15 mouse cellular contexts compared by ENCODE assay signal in genomic region chr4:82684088-82684715, GRCm38 (mm10). TPM values are rescaled to one million over a fixed set of nuclear protein-coding genes. Genes with fewer than 3 reads are reported as not detected.
A peak's percentile ranks its signal among the peaks of the same experiment; 100 is the strongest.
DNase-seq lines count a peak whose midpoint lies in the region; ATAC-seq and TF ChIP-seq lines count a peak whose summit lies in the region.
"Had no signal": no experiment of that assay in that cellular context is flagged by ENCODE, and none has a peak within 500 bp of the region (broad histone marks: within the 10 kb centered on the region; RNA-seq: fewer than 3 reads in every experiment).

No protein-coding gene starts in this region.

- TF ChIP-seq CTCF in layer of hippocampus, adult 2 months (conservative IDR thresholded peaks at IDR 0.05), result no peak

- H3K36me3 ChIP-seq in forebrain, embryonic 13.5 days (ENCODE audit: poor library complexity, severe bottlenecking), result no peaks in the 10 kb centered on the region
- H3K36me3 ChIP-seq in forebrain, embryonic 10.5 days (replicated peaks), result no peaks in the 10 kb centered on the region
- H3K36me3 ChIP-seq: embryonic facial prominence, embryonic 12.5 days; limb, embryonic 12.5 days had no signal

- no peak overlapping the region for H3K4me2 ChIP-seq in forebrain, embryonic 13.5 days
- H3K4me2 ChIP-seq: embryonic facial prominence, embryonic 12.5 days; limb, embryonic 12.5 days had no signal

- peak; percentile 27; the same call in 1 of the 2 replicates for ATAC-seq in forebrain, embryonic 13.5 days
- ATAC-seq: liver, postnatal 0 days had no signal

- 64% methylated on average over 12 of the region's 12 CpGs for WGBS in forebrain, embryonic 13.5 days
- 86% methylated on average over 12 of the region's 12 CpGs for WGBS in forebrain, embryonic 10.5 days

- no peak overlapping the region for H3K4me3 ChIP-seq in forebrain, embryonic 13.5 days
- no peak overlapping the region for H3K4me3 ChIP-seq in forebrain, embryonic 10.5 days
- peak overlapping the region; percentile 29; the same call in 1 of the 2 replicates for H3K4me3 ChIP-seq in layer of hippocampus, adult 2 months
- H3K4me3 ChIP-seq: embryonic facial prominence, embryonic 12.5 days; limb, embryonic 12.5 days had no signal

- H3K27ac ChIP-seq in forebrain, embryonic 13.5 days, result no peak overlapping the region
- H3K27ac ChIP-seq in forebrain, embryonic 10.5 days, result no peak overlapping the region
- H3K27ac ChIP-seq in layer of hippocampus, adult 2 months, result no peak overlapping the region
- H3K27ac ChIP-seq: embryonic facial prominence, embryonic 12.5 days; limb, embryonic 12.5 days had no signal

- H3K9ac ChIP-seq in forebrain, embryonic 13.5 days, result no peak overlapping the region
- H3K9ac ChIP-seq: embryonic facial prominence, embryonic 12.5 days; limb, embryonic 12.5 days; liver, postnatal 0 days had no signal

- H3K9me3 ChIP-seq in forebrain, embryonic 13.5 days (replicated peaks), result no peaks in the 10 kb centered on the region
- H3K9me3 ChIP-seq in forebrain, embryonic 10.5 days, result no peaks in the 10 kb centered on the region
- H3K9me3 ChIP-seq: embryonic facial prominence, embryonic 12.5 days; limb, embryonic 12.5 days had no signal

- DNase-seq in forebrain, embryonic 10.5 days (ENCODE audit: extremely low spot score, low spot score), result no peak
- peak in 1 of 2 experiments; percentile 37 for DNase-seq in layer of hippocampus, adult 2 months (ENCODE audit: low spot score in 2 of 2)
- no peak for DNase-seq in layer of hippocampus, adult 9-10 months (ENCODE audit: low spot score)
- DNase-seq in right cerebral cortex, adult 2 months (ENCODE audit: low spot score in 2 of 2), result peak; percentile 57 to 64
- no peak for DNase-seq in right cerebral cortex, postnatal 4 days
- no peak for DNase-seq in B cell, adult 2 months
- DNase-seq in ovary, postnatal 10 days (ENCODE audit: low spot score), result no peak
- DNase-seq: adrenal gland, postnatal 36 days; heart, postnatal 4 days; kidney, adult 18-20 months; liver, postnatal 0 days; thymus, adult 2 months had no signal

- peaks cover 8% of the 10 kb centered on the region; the same call in 1 of the 2 replicates for H3K4me1 ChIP-seq in forebrain, embryonic 13.5 days
- 0 out of 2 replicates have a peak, but pooled peaks cover 3% of the 10 kb centered on the region for H3K4me1 ChIP-seq in forebrain, embryonic 10.5 days
- H3K4me1 ChIP-seq: embryonic facial prominence, embryonic 12.5 days had no signal

- H3K27me3 ChIP-seq in forebrain, embryonic 13.5 days, result no peaks in the 10 kb centered on the region
- no peaks in the 10 kb centered on the region for H3K27me3 ChIP-seq in forebrain, embryonic 10.5 days (ENCODE audit: poor library complexity, severe bottlenecking)
- H3K27me3 ChIP-seq: embryonic facial prominence, embryonic 12.5 days; limb, embryonic 12.5 days had no signal

RNA-seq across cellular contexts. Expression of gene Nfib, which starts 21.3 kb away (rescaled TPM):
- polyA plus RNA-seq in forebrain, embryonic 13.5 days (2015; fragmentation: Nextera tagmentation; extraction: Ambion mirVana), result 170 and 204 TPM in 2 replicates
- 16.0 and 21.8 TPM in 2 replicates for polyA plus RNA-seq in forebrain, embryonic 10.5 days (2016; fragmentation: Nextera tagmentation; extraction: Ambion mirVana)
- 100 to 1,000 TPM; 174 to 186 TPM for total RNA-seq in layer of hippocampus, adult 2 months (2021)

Comparison
In these comparisons a context has a peak if more than half of its experiments do, and no peak if none do; other contexts are left out.
1. DNase-seq: peak in right cerebral cortex, adult 2 months (2 of 2); none in forebrain, embryonic 10.5 days (single experiment), layer of hippocampus, adult 9-10 months (single experiment), right cerebral cortex, postnatal 4 days (single experiment), B cell, adult 2 months (0 of 2) and ovary, postnatal 10 days (single experiment).